Mouse (Mus musculus) left cerebral cortex, postnatal 4 days (tissue): ENCODE data around the gene Slc16a13. TPM values are rescaled to one million over a fixed set of nuclear protein-coding genes. Genes with fewer than 3 reads are reported as not detected.
"Not testable (repeated sequence)": the region's sequence is repeated elsewhere in the genome, so short reads cannot be mapped to it uniquely, and the experiment has no call there.

Source experiments
- DNase-seq: peaks from one replicate; pipeline ENCODE4 v3.0.0-alpha.2; 2022
- intact Hi-C: fragments of 180-260 bp; cut with DNase I; formaldehyde crosslinking; loops from one replicate; pipeline ENCODE4 v1.15.1; 2025
- microRNA-seq: library from miRNA; unstranded; fragments of <30 nt; microRNA quantifications from one replicate; pipeline ENCODE4 v1.2.0, GENCODE M21; 2022
- total RNA-seq, 2 experiments: library from RNA; stranded (reverse); gene quantifications; 2 replicates each; pipeline ENCODE4 v1.2.3; 2021

Slc16a13 gene
- total RNA-seq, 2 experiments from 2014 or later = 14.8 to 15.2 TPM

DNA sequence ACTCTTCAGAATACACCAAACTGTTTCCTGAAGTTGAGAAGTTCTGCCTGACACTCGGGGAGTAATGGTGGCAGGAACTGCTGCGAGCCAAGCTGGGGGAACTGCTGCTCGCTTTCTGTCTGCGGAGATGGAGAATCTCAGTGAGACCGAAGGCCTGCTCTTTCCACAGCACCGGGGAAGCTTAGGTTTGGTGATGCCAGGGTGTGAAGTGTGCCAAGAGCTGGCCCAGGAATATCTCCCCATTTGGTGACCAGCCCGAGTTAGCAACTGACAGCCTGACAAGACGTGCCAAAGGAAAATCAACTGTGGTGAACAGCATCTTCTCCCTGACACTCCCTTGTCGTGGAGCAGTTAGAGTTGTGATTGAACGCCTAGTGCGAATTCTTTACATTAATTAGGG is 42.6 kb downstream of the Slc16a13 start:
- intact Hi-C loops = no loop called here
- DNase-seq = peak; percentile 36

DNA sequence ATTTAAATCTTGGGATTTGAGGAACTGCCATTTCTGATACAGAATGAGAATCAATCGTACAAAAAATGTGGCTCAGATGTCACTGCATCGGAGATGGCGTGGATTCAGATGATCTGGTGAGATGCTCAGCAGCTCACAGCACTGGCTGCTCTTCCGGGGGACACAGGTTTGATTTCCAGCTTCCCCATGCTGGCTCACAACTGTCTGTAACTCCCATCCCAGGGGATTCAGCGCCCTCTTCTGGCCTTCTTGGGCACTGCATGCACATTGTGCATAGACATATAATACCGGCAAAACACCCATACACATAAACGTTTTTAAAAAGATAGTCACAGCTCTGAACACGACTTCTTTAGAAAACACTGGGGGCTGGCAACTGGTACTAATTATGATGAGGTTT is 43.2 kb downstream of the Slc16a13 start:
- DNase-seq = no peak
- intact Hi-C loops = no loop called here

DNA sequence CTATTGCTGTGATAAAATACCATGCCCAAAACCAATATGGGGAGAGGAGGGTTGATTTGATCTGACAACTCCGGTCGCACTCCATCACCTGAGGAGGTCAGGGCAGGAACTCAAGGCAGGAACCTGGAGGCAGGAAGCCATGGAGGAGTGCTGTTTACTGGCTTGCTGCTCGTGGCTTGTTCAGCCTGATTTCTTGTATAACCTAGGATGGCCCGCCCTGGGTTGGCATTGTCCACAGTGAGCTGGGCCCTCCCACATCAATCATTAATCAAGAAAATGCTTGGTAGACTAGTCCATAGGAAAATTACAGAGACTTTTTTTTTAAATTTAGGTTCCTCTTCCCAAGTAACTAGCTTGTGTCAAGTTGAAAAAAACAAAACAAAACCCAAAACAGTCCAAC is 46.4 kb downstream of the Slc16a13 start:
- no peak for DNase-seq
- intact Hi-C loops = no loop called here

DNA sequence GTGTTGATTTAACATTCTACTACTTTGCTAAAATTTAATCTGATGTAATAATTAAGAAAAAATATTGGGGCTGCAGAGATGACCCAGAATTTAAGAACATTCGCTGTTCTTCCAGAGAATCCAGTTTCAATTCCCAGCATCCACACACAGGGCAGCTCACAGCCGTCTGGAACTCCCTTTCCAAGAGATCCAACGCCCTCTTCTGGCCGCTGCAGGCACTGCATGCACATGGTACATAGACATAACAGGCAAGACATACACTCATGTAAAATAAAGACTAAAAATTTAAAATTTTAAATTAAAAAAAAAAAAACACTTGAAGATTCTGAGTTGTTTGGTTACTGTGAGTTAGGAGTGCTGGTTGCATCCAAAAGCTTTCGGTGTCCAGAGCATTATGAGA is 48.6 kb downstream of the Slc16a13 start:
- DNase-seq = peak; percentile 28
- intact Hi-C loops = no loop called here

DNA sequence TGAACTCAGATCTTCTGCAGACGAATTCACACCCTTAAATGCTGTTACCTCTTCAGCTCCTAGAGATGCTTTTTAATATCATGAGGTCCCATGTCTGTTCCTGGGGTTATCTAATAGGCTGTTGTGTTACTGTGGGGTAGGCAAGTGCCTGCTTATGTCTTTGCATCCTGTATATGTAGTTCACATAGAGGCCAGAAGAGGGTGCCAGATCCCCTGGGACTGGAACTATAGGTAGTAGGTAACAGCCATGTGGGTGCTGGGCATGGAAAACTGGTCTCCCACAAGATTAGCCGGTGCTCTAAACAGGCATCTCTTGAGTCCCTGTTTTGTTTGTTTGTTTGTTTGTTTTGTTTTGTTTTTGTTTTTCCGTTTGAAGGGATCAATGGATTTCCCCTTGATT is 49.0 kb downstream of the Slc16a13 start:
- intact Hi-C loops = no loop called here
- no peak for DNase-seq

DNA sequence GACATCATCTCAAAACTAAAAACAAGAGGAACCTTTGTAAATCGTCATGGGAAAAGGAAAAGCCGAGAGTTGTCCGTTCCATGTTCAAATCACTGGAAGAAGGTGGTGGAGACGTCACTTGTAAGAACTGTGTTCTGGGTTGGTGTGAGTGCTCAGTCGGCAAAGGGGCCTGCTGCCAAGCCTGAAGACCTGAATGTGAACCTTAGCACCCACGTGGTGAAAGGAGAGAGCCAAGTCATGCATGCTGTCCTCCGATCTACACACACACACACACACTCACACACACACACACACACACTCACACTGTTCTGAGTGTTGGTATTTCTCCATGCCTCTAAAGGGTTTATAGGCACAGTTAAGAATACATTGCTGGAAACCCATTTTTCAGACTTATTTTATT is 49.7 kb downstream of the Slc16a13 start:
- intact Hi-C loops = no loop called here
- no peak for DNase-seq

DNA sequence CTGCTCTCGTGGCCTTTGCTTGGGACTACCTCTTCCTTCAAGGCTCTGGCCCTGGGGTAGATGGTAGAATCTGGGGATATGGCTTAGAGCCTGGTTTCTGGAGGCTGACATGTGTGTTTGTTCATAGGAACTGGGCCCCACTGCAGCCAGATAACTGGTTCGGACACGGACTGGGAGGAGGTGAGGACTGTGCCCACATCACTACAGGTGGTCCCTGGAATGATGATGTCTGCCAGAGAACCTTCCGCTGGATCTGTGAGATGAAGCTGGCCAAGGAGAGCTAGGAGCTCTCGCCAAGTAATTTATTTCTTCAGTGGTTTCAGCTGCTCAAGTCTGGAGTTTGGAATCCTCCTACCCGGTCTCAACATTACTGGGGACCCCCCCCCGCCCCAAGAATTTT is 50.6 kb downstream of the Slc16a13 start:
- intact Hi-C loops = no loop called here

DNA sequence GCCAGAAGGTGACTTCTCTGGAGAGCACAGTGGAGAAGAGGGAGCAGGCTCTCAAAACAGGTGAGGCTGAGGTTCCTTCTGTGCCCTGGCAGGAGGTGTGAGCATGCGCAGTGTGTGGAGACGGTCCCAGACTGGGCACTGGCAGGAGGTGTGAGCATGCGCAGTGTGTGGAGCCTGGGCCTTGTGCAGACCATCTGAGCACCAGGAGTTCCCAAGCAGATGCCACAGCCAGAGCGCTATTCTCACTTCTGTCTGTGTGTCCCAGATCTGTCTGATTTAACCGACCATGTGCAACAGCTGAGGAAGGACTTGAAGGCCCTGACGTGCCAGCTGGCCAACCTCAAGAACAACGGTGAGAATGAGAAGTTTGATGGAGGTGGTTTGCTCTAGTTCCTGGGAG is 51.4 kb downstream of the Slc16a13 start:
- intact Hi-C loops = not testable (repeated sequence)

More for the DNA sequence above, 50.6 kb downstream of the Slc16a13 start:
- peak; percentile 84 for DNase-seq

DNA sequence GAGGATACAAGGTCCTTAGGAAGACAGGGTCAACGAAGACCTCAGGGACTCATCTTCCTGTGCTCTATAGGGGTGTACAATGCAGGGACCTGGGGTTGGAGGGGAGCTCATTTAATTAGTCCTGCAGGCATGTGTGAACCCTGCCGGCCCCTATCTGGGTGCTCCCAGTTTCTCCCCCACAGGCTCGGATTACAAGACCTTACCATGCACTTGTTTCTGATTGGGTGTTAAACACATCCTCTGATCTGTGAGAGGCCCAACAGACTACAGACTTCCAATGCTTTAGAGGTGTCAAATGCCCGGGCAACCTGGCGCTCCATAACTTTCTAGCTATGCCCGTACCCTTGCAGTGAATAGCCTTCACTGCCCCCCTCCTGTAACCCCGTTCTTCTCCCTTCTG is 52.7 kb downstream of the Slc16a13 start:
- intact Hi-C loops = no loop called here
- no peak for DNase-seq

More for the DNA sequence above, 51.4 kb downstream of the Slc16a13 start:
- DNase-seq = peak; percentile 42

Small RNA genes lying within 50 kb of the gene (microRNA-seq; reads per million reads assigned to microRNA genes)
- gene Mir195a (1,253 reads per million, percentile 78 among the genes with 10 or more reads in this experiment), gene Mir497 (not detected), gene Mir497b (not detected)

Other genes with a start within 250 kb of the Slc16a13 start
- 100 to 1,000 TPM in 1 of 2 experiments, 10 to 100 TPM in 1; 89.3 to 102 TPM for gene Ctdnep1, start 239.9 kb downstream of the Slc16a13 start, total RNA-seq
- 100 to 1,000 TPM; 112 to 116 TPM for gene Elp5, start 238.5 kb downstream of the Slc16a13 start, total RNA-seq
- gene Gabarap, start 229.9 kb downstream of the Slc16a13 start, total RNA-seq = 100 to 1,000 TPM; 303 to 307 TPM
- 10 to 100 TPM; 46.2 to 48.7 TPM for gene Phf23, start 225.3 kb downstream of the Slc16a13 start, total RNA-seq
- 10 to 100 TPM; 38.8 to 40.1 TPM for gene Dvl2, start 220.5 kb downstream of the Slc16a13 start, total RNA-seq
- 10 to 100 TPM; 44.8 to 45.0 TPM for gene Acadvl, start 205.7 kb downstream of the Slc16a13 start, total RNA-seq
- gene Dlg4, start 204.1 kb downstream of the Slc16a13 start, total RNA-seq = 100 to 1,000 TPM; 496 to 497 TPM
- gene Asgr1, start 167.0 kb downstream of the Slc16a13 start, total RNA-seq = 1 to 10 TPM; 3.7 to 3.9 TPM
- not detected for gene Asgr2, start 128.4 kb downstream of the Slc16a13 start, total RNA-seq
- under 1 TPM; 0.30 to 0.95 TPM for gene Mgl2, start 90.7 kb downstream of the Slc16a13 start, total RNA-seq
- 1 to 10 TPM; 1.3 to 2.9 TPM for gene Clec10a, start 64.9 kb downstream of the Slc16a13 start, total RNA-seq
- 10 to 100 TPM; 16.8 to 26.8 TPM for gene Slc16a11, start 8.3 kb downstream of the Slc16a13 start, total RNA-seq
- gene Bcl6b, start 8.7 kb upstream of the Slc16a13 start, total RNA-seq = 1 to 10 TPM; 9.1 to 9.3 TPM
- 10 to 100 TPM; 64.2 to 73.1 TPM for gene 0610010K14Rik, start 16.9 kb upstream of the Slc16a13 start, total RNA-seq
- 1 to 10 TPM; 8.5 to 8.6 TPM for gene Gm21988, start 18.8 kb upstream of the Slc16a13 start, total RNA-seq
- gene Rnasek, start 18.8 kb upstream of the Slc16a13 start, total RNA-seq = 100 to 1,000 TPM; 180 to 182 TPM
- under 1 TPM; 0.18 to 0.40 TPM for gene Alox12, start 34.3 kb upstream of the Slc16a13 start, total RNA-seq
- under 1 TPM; 0.26 to 0.42 TPM for gene Alox12e, start 101.6 kb upstream of the Slc16a13 start, total RNA-seq
- gene Alox15, start 131.0 kb upstream of the Slc16a13 start, total RNA-seq = not detected
- 10 to 100 TPM; 52.1 to 55.9 TPM for gene Pelp1, start 189.0 kb upstream of the Slc16a13 start, total RNA-seq
- gene Arrb2, start 211.6 kb upstream of the Slc16a13 start, total RNA-seq = 10 to 100 TPM; 76.6 to 81.3 TPM
- 10 to 100 TPM; 25.7 to 28.0 TPM for gene Med11, start 230.9 kb upstream of the Slc16a13 start, total RNA-seq
- gene Zmynd15, start 238.4 kb upstream of the Slc16a13 start, total RNA-seq = 1 to 10 TPM; 1.2 to 3.7 TPM
- under 1 TPM; 0.68 to 0.91 TPM for gene Cxcl16, start 238.9 kb upstream of the Slc16a13 start, total RNA-seq